Comparison of ENCODE assay signal across 9 mouse cellular contexts in the genomic region with DNA sequence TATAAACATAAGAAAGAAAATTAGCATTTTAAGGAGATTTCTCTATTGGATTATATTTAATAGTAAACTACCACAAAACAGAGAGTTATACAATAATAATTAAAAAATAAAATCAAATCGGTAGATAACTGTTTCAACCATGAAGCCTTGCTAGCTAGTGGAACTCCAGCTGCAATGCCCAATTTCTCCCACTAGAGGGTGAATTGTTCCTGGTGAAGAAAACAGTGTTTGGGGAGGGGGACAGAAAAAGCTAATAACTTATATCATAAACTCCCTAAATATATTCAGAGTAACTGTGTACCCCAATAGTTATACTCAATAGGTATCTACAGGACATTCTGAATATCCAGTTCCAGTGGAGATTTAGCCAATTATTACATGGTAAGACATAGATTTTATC.
DNase-seq lines count a peak whose midpoint lies in the region; ATAC-seq lines count a peak whose summit lies in the region.
"Had no signal": no experiment of that assay in that cellular context is flagged by ENCODE, and none has a peak within 500 bp of the region (broad histone marks: within the 10 kb centered on the region; RNA-seq: fewer than 3 reads in every experiment).

No protein-coding gene starts in this region.

- no peaks in the 10 kb centered on the region for H3K36me3 ChIP-seq in hindbrain, embryonic 11.5 days (ENCODE audit: control insufficient read depth, insufficient read depth, low read length)
- H3K36me3 ChIP-seq in hindbrain, embryonic 16.5 days (ENCODE audit: control insufficient read depth, insufficient read depth, low read length): no peaks in the 10 kb centered on the region
- H3K36me3 ChIP-seq: embryonic facial prominence, embryonic 12.5 days had no signal

- H3K9me3 ChIP-seq in hindbrain, embryonic 11.5 days (ENCODE audit: control insufficient read depth, low read length): no peaks in the 10 kb centered on the region
- no peaks in the 10 kb centered on the region for H3K9me3 ChIP-seq in hindbrain, embryonic 16.5 days (ENCODE audit: control insufficient read depth, low read length)
- H3K9me3 ChIP-seq: embryonic facial prominence, embryonic 12.5 days had no signal

- H3K27me3 ChIP-seq in hindbrain, embryonic 11.5 days (ENCODE audit: control insufficient read depth, insufficient read depth, low read length): no peaks in the 10 kb centered on the region
- no peaks in the 10 kb centered on the region for H3K27me3 ChIP-seq in hindbrain, embryonic 16.5 days (replicated peaks; ENCODE audit: control insufficient read depth, insufficient read depth, low read length)
- H3K27me3 ChIP-seq: embryonic facial prominence, embryonic 12.5 days had no signal

- no peak overlapping the region for H3K4me3 ChIP-seq in hindbrain, embryonic 11.5 days (ENCODE audit: low read depth, low read length)
- H3K4me3 ChIP-seq in hindbrain, embryonic 16.5 days (ENCODE audit: low read length): no peak overlapping the region
- H3K4me3 ChIP-seq: embryonic facial prominence, embryonic 12.5 days had no signal

- WGBS in hindbrain, embryonic 11.5 days: 79% methylated on average over 1 of the region's 1 CpGs
- WGBS in hindbrain, embryonic 16.5 days: 77% methylated on average over 1 of the region's 1 CpGs

- peak; percentile 14; the same call in 1 of the 2 replicates for ATAC-seq in hindbrain, embryonic 11.5 days (ENCODE audit: low FRiP score)
- no peak for ATAC-seq in hindbrain, embryonic 16.5 days

- H3K4me2 ChIP-seq in hindbrain, embryonic 11.5 days (replicated peaks; ENCODE audit: low read depth, low read length): no peak overlapping the region
- H3K4me2 ChIP-seq in hindbrain, embryonic 16.5 days (ENCODE audit: low read length): no peak overlapping the region
- H3K4me2 ChIP-seq: embryonic facial prominence, embryonic 12.5 days had no signal

- H3K27ac ChIP-seq in hindbrain, embryonic 11.5 days (ENCODE audit: low read depth, low read length): no peak overlapping the region
- no peak overlapping the region for H3K27ac ChIP-seq in hindbrain, embryonic 16.5 days (ENCODE audit: low read depth, low read length)
- H3K27ac ChIP-seq: embryonic facial prominence, embryonic 12.5 days had no signal

- H3K4me1 ChIP-seq in hindbrain, embryonic 11.5 days (replicated peaks; ENCODE audit: control insufficient read depth, insufficient read depth, low read length): no peaks in the 10 kb centered on the region
- no peaks in the 10 kb centered on the region for H3K4me1 ChIP-seq in hindbrain, embryonic 16.5 days (ENCODE audit: control insufficient read depth, insufficient read depth, low read depth, low read length)
- H3K4me1 ChIP-seq: embryonic facial prominence, embryonic 12.5 days had no signal

- DNase-seq in hindbrain, embryonic 11.5 days (ENCODE audit: low spot score): peak; percentile 64
- DNase-seq in urinary bladder, postnatal 14 days (ENCODE audit: low spot score): peak; percentile 12
- no peak for DNase-seq in urinary bladder, adult 2 months (ENCODE audit: low spot score)
- peak; percentile 70 to 80 for DNase-seq in cerebellum, postnatal 14 days
- DNase-seq in kidney, postnatal 4 days: peak; percentile 50 to 52
- DNase-seq in right cerebral cortex, postnatal 25 days: peak; percentile 7
- no peak for DNase-seq in thymus, postnatal 0 days (ENCODE audit: low spot score)

- H3K9ac ChIP-seq in hindbrain, embryonic 11.5 days (ENCODE audit: low read depth, low read length): no peak overlapping the region
- H3K9ac ChIP-seq in hindbrain, embryonic 16.5 days (ENCODE audit: low read depth, low read length): no peak overlapping the region
- H3K9ac ChIP-seq: embryonic facial prominence, embryonic 12.5 days had no signal

Comparison
In these comparisons a context has a peak if more than half of its experiments do, and no peak if none do; other contexts are left out.
1. DNase-seq: peak in hindbrain, embryonic 11.5 days (single experiment), urinary bladder, postnatal 14 days (single experiment), cerebellum, postnatal 14 days (2 of 2), kidney, postnatal 4 days (2 of 2) and right cerebral cortex, postnatal 25 days (single experiment); none in urinary bladder, adult 2 months (single experiment) and thymus, postnatal 0 days (single experiment).